Mouse (Mus musculus) limb, embryonic 14.5 days (tissue): Measurements from ENCODE around the gene Exoc3l4. TPM values are rescaled to one million over a fixed set of nuclear protein-coding genes. Genes with fewer than 3 reads are reported as not detected.

Experiments used
- ATAC-seq: fragments of 200-750 bp; cut with Nextera tagmentation; 2 replicates; pipeline ENCODE4 v1.8.0; 2017; ENCODE audit warnings: low read depth, moderate number of reproducible peaks, moderate TSS enrichment; ENCODE audit not compliant: low FRiP score
- DNase-seq: peaks from one replicate; pipeline ENCODE4 v3.0.0-alpha.2; 2015; ENCODE audit warnings: low spot score
- H3K27ac ChIP-seq: fragments of 300-500 bp; sonication (generic); replicated peaks from 2 replicates; pipeline ENCODE4 v1.5.1; 2014; ENCODE audit warnings: low read depth, mild to moderate bottlenecking, low read length, moderate library complexity, mixed read lengths
- H3K27me3 ChIP-seq: fragments of 300-500 bp; sonication (generic); 2 replicates; pipeline ENCODE4 v1.6.1; 2014; ENCODE audit warnings: low read length, mixed read lengths; ENCODE audit not compliant: control insufficient read depth, insufficient read depth
- H3K36me3 ChIP-seq: fragments of 300-500 bp; sonication (generic); 2 replicates; pipeline ENCODE4 v1.6.1; 2014; ENCODE audit warnings: mild to moderate bottlenecking, low read length, moderate library complexity, mixed read lengths; ENCODE audit not compliant: control insufficient read depth, insufficient read depth
- H3K4me1 ChIP-seq: fragments of 300-500 bp; sonication (generic); 2 replicates; pipeline ENCODE4 v1.6.1; 2014; ENCODE audit warnings: antibody characterized with exemption, low read length, mixed read lengths; ENCODE audit not compliant: control insufficient read depth, insufficient read depth
- H3K4me2 ChIP-seq: fragments of 300-500 bp; sonication (generic); replicated peaks from 2 replicates; pipeline ENCODE4 v1.6.1; 2014; ENCODE audit warnings: low read depth, mild to moderate bottlenecking, low read length, moderate library complexity; ENCODE audit not compliant: severe bottlenecking
- H3K4me3 ChIP-seq: fragments of 300-500 bp; sonication (generic); replicated peaks from 2 replicates; pipeline ENCODE4 v1.5.1; 2014; ENCODE audit warnings: low read length
- H3K9ac ChIP-seq: fragments of 300-500 bp; sonication (generic); 2 replicates; pipeline ENCODE4 v1.6.1; 2014; ENCODE audit warnings: mild to moderate bottlenecking, low read depth, low read length, moderate library complexity; ENCODE audit not compliant: severe bottlenecking
- H3K9me3 ChIP-seq: fragments of 300-500 bp; sonication (generic); 2 replicates; pipeline ENCODE4 v1.6.1; 2016; ENCODE audit warnings: low read length; ENCODE audit not compliant: control insufficient read depth
- POLR2A ChIP-seq: fragments of 200-500 bp; IDR thresholded peaks from 2 replicates; pipeline ENCODE4 v1.8.0; 2012; ENCODE audit warnings: inconsistent platforms, mild to moderate bottlenecking, moderate library complexity, borderline replicate concordance; ENCODE audit not compliant: insufficient read depth, insufficient read length; ENCODE audit errors: extremely low read depth
- WGBS: fragments of 180-500 bp; shearing (Covaris S2); extraction: QIAGEN DNeasy Blood & Tissue Kit; methylation state at CpG from one replicate; pipeline ENCODE4 v1.1.7; 2014; 5-methylcytosine and 5-hydroxymethylcytosine counted together
- polyA plus RNA-seq, 2 experiments: library from polyadenylated mRNA; depleted of rRNA in 1 of 2; stranded (reverse) in 1 of 2; unstranded in 1 of 2; fragments of >200 nt; fragmentation: Nextera tagmentation in 1 of 2; extraction: Ambion mirVana in 1 of 2; gene quantifications; 2 replicates each; pipeline versions ENCODE4 v1.2.1 to v1.2.3; 2012 to 2014

Exoc3l4 gene
- polyA plus RNA-seq, 2 experiments, result 7.7 to 11.7 TPM

DNA sequence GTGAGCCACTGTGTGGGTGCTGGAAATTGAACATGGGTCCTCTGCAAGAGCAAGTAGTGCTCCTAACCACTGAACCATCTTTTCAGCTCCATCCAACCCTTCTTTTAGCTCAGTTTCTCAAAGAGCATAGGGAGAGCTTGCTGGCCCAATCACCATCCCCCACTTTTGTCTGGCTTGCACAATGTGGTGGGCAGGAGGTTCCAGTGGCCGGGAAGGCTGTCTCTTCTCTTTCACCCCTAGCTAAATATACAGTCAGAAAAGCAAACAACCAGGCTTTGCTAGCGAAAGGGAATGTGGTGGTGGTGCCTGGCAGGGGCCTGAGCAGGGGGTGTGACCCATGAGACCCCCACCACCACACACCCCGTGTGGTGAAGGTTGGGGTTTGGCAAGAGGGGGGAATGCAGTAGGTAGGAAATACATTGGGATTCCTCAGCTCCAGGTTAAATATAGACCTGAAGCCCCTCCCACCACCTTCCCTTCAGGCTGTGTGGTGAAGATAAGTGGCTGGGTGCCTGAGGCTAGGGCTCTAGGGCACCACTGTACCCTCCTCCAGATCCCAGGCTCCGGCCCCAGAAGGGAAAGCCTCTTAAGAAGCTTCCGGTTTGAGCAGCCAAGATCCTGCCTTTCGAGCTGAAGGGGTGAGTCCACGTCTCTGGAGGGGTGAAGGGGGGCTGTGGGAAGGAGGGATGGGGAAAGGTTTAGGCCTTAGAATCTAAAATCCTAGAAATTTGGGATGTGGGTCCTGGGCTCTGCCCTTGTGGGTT is 4.3 kb downstream of the Exoc3l4 start:
- H3K4me1 ChIP-seq, result peaks cover 17% of the 10 kb centered on the region
- H3K27ac ChIP-seq, result no peak overlapping the region
- H3K4me3 ChIP-seq, result no peak overlapping the region
- no peak for ATAC-seq
- peaks cover 58% of the 10 kb centered on the region for H3K27me3 ChIP-seq
- H3K9ac ChIP-seq, result no peak overlapping the region
- no peak for TF ChIP-seq POLR2A
- H3K36me3 ChIP-seq, result no peaks in the 10 kb centered on the region
- no peaks in the 10 kb centered on the region for H3K9me3 ChIP-seq
- no peak for DNase-seq
- H3K4me2 ChIP-seq, result no peak overlapping the region
- 51% methylated on average over 7 of the region's 7 CpGs for WGBS

- no peaks in the 10 kb centered on the region for H3K36me3 ChIP-seq
- H3K4me1 ChIP-seq, result peaks cover 14% of the 10 kb centered on the region
- DNase-seq (no peak), ATAC-seq (no peak)
- H3K27me3 ChIP-seq, result peaks cover 64% of the 10 kb centered on the region
- H3K4me2 ChIP-seq, result 0 out of 2 replicates have a peak overlapping the region, but pooled peaks have one; percentile 46
- H3K27ac ChIP-seq, result no peak overlapping the region
- no peak for TF ChIP-seq POLR2A
- no peak overlapping the region for H3K9ac ChIP-seq
- 32% methylated on average over 5 of the region's 5 CpGs for WGBS
- H3K4me3 ChIP-seq, result no peak overlapping the region
- H3K9me3 ChIP-seq, result no peaks in the 10 kb centered on the region
Observed at GRCm38 (mm10) chr12:111422852-111423251, 6.0 kb downstream of the Exoc3l4 start.

DNA sequence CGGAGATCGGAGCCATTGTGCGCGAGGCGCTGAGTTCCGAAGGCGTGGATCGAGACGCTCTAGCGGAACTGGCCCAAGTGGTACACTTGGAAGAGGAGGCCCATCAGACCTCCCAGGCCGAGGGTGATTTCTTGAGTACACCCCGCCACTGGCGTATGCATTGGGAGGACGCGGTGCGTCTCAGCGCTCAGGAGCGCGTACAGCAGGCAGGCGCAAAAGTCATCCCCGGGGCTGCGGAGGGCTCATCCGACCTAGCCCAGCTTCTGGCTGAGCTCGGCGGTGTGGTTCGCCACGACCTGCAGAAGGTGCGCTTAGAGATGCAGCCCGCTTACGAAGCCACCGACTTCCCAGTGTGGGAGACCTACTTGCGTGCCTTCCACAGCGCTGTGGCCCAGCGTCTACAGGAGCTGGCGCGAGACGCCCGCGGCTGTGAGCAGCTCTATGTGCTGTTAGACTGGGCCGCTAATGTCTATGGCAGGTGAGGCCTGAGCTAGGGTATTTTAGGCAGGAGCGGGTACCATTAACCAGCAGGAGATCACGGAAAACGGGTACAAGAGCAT is 6.8 kb downstream of the Exoc3l4 start:
- Histone ChIP-seq H3K4me2 (peak overlapping the region; percentile 46), H3K36me3 (no peaks in the 10 kb centered on the region), H3K9me3 (no peaks in the 10 kb centered on the region), H3K27ac (no peak overlapping the region), H3K27me3 (peaks cover 72% of the 10 kb centered on the region), H3K9ac (no peak overlapping the region), H3K4me3 (peak overlapping the region; percentile 26), H3K4me1 (peaks cover 22% of the 10 kb centered on the region)
- DNase-seq (no peak), ATAC-seq (no peak)
- 10% methylated on average over 37 of the region's 43 CpGs for WGBS
- TF ChIP-seq POLR2A, result no peak

GRCm38 (mm10) chr12:111424547-111424946 is 7.7 kb downstream of the Exoc3l4 start:
- H3K27me3 ChIP-seq, result peaks cover 77% of the 10 kb centered on the region
- no peaks in the 10 kb centered on the region for H3K9me3 ChIP-seq
- DNase-seq (no peak), ATAC-seq (no peak)
- no peak for TF ChIP-seq POLR2A
- H3K4me3 ChIP-seq, result no peak overlapping the region
- 17% methylated on average over 9 of the region's 9 CpGs for WGBS
- no peaks in the 10 kb centered on the region for H3K36me3 ChIP-seq
- peaks cover 29% of the 10 kb centered on the region for H3K4me1 ChIP-seq
- H3K9ac ChIP-seq, result no peak overlapping the region
- no peak overlapping the region for H3K27ac ChIP-seq
- no peak overlapping the region for H3K4me2 ChIP-seq

DNA sequence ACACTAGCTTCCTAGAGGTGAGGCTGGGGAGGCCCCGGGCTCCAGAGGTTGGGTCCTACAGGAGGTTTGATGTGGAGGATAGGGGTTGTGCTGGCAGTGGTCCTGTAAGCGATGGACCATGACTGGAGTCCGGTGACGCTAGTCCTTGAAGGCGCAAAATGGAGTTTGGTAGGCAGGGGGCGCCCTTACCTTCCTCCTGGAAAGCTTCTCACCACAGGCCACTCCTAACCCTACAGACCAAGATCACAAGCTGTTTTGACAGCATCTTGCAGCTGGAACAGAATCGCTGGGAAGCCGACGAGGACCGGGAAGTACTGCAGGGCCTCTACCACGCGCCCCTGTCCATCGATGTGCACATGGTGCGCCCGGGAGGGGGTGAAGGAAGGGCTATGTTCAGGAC is 8.4 kb downstream of the Exoc3l4 start:
- peaks cover 36% of the 10 kb centered on the region for H3K4me1 ChIP-seq
- ATAC-seq (no peak), DNase-seq (peak; percentile 83)
- no peak overlapping the region for H3K4me2 ChIP-seq
- peaks cover 80% of the 10 kb centered on the region for H3K27me3 ChIP-seq
- WGBS, result 6% methylated on average over 15 of the region's 15 CpGs
- H3K4me3 ChIP-seq, result no peak overlapping the region
- no peak overlapping the region for H3K27ac ChIP-seq
- H3K9ac ChIP-seq, result no peak overlapping the region
- no peaks in the 10 kb centered on the region for H3K9me3 ChIP-seq
- H3K36me3 ChIP-seq, result no peaks in the 10 kb centered on the region
- TF ChIP-seq POLR2A, result no peak
